Mouse (Mus musculus) midbrain, postnatal 0 days (tissue): ENCODE results near the gene Mapk8ip3. TPM values are rescaled to one million over a fixed set of nuclear protein-coding genes. Genes with fewer than 3 reads are reported as not detected.

Experiments
- ATAC-seq: fragments of 200-750 bp; cut with Nextera tagmentation; 2 replicates; pipeline ENCODE4 v1.8.0; 2017; ENCODE audit warnings: moderate number of reproducible peaks, mild to moderate bottlenecking, moderate TSS enrichment, moderate library complexity; ENCODE audit not compliant: low FRiP score
- DNase-seq: peaks from one replicate; pipeline ENCODE4 v3.0.0-alpha.2; 2015; ENCODE audit warnings: low spot score
- H3K27ac ChIP-seq: fragments of 300-500 bp; sonication (generic); 2 replicates; pipeline ENCODE4 v1.5.1; 2014; ENCODE audit warnings: low read depth, mild to moderate bottlenecking, low read length, mixed read lengths
- H3K27me3 ChIP-seq: fragments of 300-500 bp; sonication (generic); 2 replicates; pipeline ENCODE4 v1.6.1; 2014; ENCODE audit warnings: low read length, control low read depth, mixed read lengths; ENCODE audit not compliant: insufficient read depth
- H3K36me3 ChIP-seq: fragments of 300-500 bp; sonication (generic); 2 replicates; pipeline ENCODE4 v1.6.1; 2014; ENCODE audit warnings: low read length, control low read depth, mixed read lengths; ENCODE audit not compliant: insufficient read depth
- H3K4me1 ChIP-seq: fragments of 300-500 bp; sonication (generic); 2 replicates; pipeline ENCODE4 v1.6.1; 2014; ENCODE audit warnings: mild to moderate bottlenecking, control low read depth, antibody characterized with exemption, low read length, mixed read lengths; ENCODE audit not compliant: insufficient read depth
- H3K4me2 ChIP-seq: fragments of 300-500 bp; sonication (generic); 2 replicates; pipeline ENCODE4 v1.6.1; 2014; ENCODE audit warnings: low read depth, mild to moderate bottlenecking, low read length, mixed read lengths; ENCODE audit not compliant: poor library complexity, severe bottlenecking
- H3K4me3 ChIP-seq: fragments of 300-500 bp; sonication (generic); 2 replicates; pipeline ENCODE4 v1.5.1; 2014; ENCODE audit warnings: low read depth, mild to moderate bottlenecking, low read length, moderate library complexity
- H3K9ac ChIP-seq: fragments of 300-500 bp; sonication (generic); replicated peaks from 2 replicates; pipeline ENCODE4 v1.6.1; 2014; ENCODE audit warnings: mild to moderate bottlenecking, low read length, moderate library complexity, mixed read lengths; ENCODE audit not compliant: poor library complexity, severe bottlenecking
- H3K9me3 ChIP-seq: fragments of 300-500 bp; sonication (generic); 2 replicates; pipeline ENCODE4 v1.6.1; 2016; ENCODE audit warnings: low read length, control low read depth
- CTCF ChIP-seq: IDR thresholded peaks from 2 replicates; pipeline ENCODE4 v1.5.1; 2016; ENCODE audit warnings: antibody characterized with exemption, mild to moderate bottlenecking
- WGBS: fragments of 180-500 bp; shearing (Covaris S2); extraction: QIAGEN DNeasy Blood & Tissue Kit; methylation state at CpG from one replicate; pipeline ENCODE4 v1.1.7; 2014; 5-methylcytosine and 5-hydroxymethylcytosine counted together
- polyA plus RNA-seq: library from polyadenylated mRNA; unstranded; fragments of >200 nt; fragmentation: Nextera tagmentation; extraction: Ambion mirVana; gene quantifications from 2 replicates; pipeline ENCODE4 v1.2.1, GENCODE M21; 2015
- total RNA-seq: library from RNA; depleted of rRNA; stranded (reverse); fragments of >200 nt; gene quantifications from 2 replicates; pipeline ENCODE4 v1.2.3, GENCODE M21; 2014

Gene Mapk8ip3
- total and polyA plus RNA-seq, 2 experiments from 2014 or later: 72.5 to 168 TPM

- no peak for DNase-seq
- Histone ChIP-seq H3K27me3 (no peaks in the 10 kb centered on the region), H3K27ac (no peak overlapping the region), H3K9ac (no peak overlapping the region), H3K4me3 (no peak overlapping the region), H3K9me3 (no peaks in the 10 kb centered on the region), H3K36me3 (peaks cover 87% of the 10 kb centered on the region), H3K4me1 (no peaks in the 10 kb centered on the region), H3K4me2 (no peak overlapping the region)
- TF ChIP-seq CTCF: no peak
- no peak for ATAC-seq
Measured at GRCm38 (mm10) chr17:24913984-24914383, 22.8 kb downstream of the Mapk8ip3 start.

GRCm38 (mm10) chr17:24907591-24907990 is 29.2 kb downstream of the Mapk8ip3 start:
- H3K4me2 ChIP-seq: no peak overlapping the region
- DNase-seq (no peak), ATAC-seq (no peak)
- H3K36me3 ChIP-seq: peaks cover 93% of the 10 kb centered on the region
- WGBS: 98% methylated on average over 2 of the region's 2 CpGs
- H3K4me1 ChIP-seq: no peaks in the 10 kb centered on the region
- no peak overlapping the region for H3K27ac ChIP-seq
- no peaks in the 10 kb centered on the region for H3K27me3 ChIP-seq
- H3K9ac ChIP-seq: no peak overlapping the region
- H3K9me3 ChIP-seq: no peaks in the 10 kb centered on the region
- TF ChIP-seq CTCF: no peak
- H3K4me3 ChIP-seq: no peak overlapping the region

- Histone ChIP-seq H3K4me3 (no peak overlapping the region), H3K9me3 (no peaks in the 10 kb centered on the region), H3K27me3 (no peaks in the 10 kb centered on the region), H3K4me1 (no peaks in the 10 kb centered on the region), H3K4me2 (no peak overlapping the region), H3K36me3 (peaks cover 99% of the 10 kb centered on the region), H3K27ac (no peak overlapping the region), H3K9ac (no peak overlapping the region)
- WGBS: 90% methylated on average over 9 of the region's 9 CpGs
- no peak for ATAC-seq
- TF ChIP-seq CTCF: no peak
- no peak for DNase-seq
Measured at GRCm38 (mm10) chr17:24903767-24904166, 33.0 kb downstream of the Mapk8ip3 start.

GRCm38 (mm10) chr17:24902671-24903474 is 33.9 kb downstream of the Mapk8ip3 start:
- Histone ChIP-seq H3K4me3 (no peak overlapping the region), H3K27me3 (no peaks in the 10 kb centered on the region), H3K9ac (no peak overlapping the region), H3K4me2 (no peak overlapping the region), H3K27ac (no peak overlapping the region), H3K4me1 (no peaks in the 10 kb centered on the region), H3K36me3 (peaks cover 97% of the 10 kb centered on the region), H3K9me3 (no peaks in the 10 kb centered on the region)
- ATAC-seq: no peak
- 68% methylated on average over 9 of the region's 9 CpGs for WGBS
- TF ChIP-seq CTCF: peak; percentile 54
- DNase-seq: no peak

GRCm38 (mm10) chr17:24902124-24902523 is 34.7 kb downstream of the Mapk8ip3 start:
- Histone ChIP-seq H3K4me1 (peaks cover 7% of the 10 kb centered on the region), H3K36me3 (peaks cover 89% of the 10 kb centered on the region), H3K27ac (no peak overlapping the region), H3K27me3 (no peaks in the 10 kb centered on the region), H3K4me3 (no peak overlapping the region), H3K4me2 (no peak overlapping the region), H3K9ac (no peak overlapping the region), H3K9me3 (no peaks in the 10 kb centered on the region)
- no peak for ATAC-seq
- 94% methylated on average over 5 of the region's 5 CpGs for WGBS
- DNase-seq: no peak
- no peak for TF ChIP-seq CTCF

GRCm38 (mm10) chr17:24900014-24900413 is 36.8 kb downstream of the Mapk8ip3 start:
- peaks cover 14% of the 10 kb centered on the region for H3K4me1 ChIP-seq
- H3K9me3 ChIP-seq: no peaks in the 10 kb centered on the region
- H3K27me3 ChIP-seq: no peaks in the 10 kb centered on the region
- no peak overlapping the region for H3K4me3 ChIP-seq
- TF ChIP-seq CTCF: no peak
- DNase-seq: no peak
- H3K9ac ChIP-seq: no peak overlapping the region
- H3K27ac ChIP-seq: no peak overlapping the region
- H3K4me2 ChIP-seq: no peak overlapping the region
- H3K36me3 ChIP-seq: peaks cover 68% of the 10 kb centered on the region
- no peak for ATAC-seq
- 94% methylated on average over 6 of the region's 6 CpGs for WGBS
